Mouse (Mus musculus): Measurements from ENCODE around the gene Inhbb. TPM values are rescaled to one million over a fixed set of nuclear protein-coding genes. Genes with fewer than 3 reads are reported as not detected.

Inhbb gene
- total RNA-seq, 2 experiments from 2014 or later, result 0.43 to 0.89 TPM

DNA sequence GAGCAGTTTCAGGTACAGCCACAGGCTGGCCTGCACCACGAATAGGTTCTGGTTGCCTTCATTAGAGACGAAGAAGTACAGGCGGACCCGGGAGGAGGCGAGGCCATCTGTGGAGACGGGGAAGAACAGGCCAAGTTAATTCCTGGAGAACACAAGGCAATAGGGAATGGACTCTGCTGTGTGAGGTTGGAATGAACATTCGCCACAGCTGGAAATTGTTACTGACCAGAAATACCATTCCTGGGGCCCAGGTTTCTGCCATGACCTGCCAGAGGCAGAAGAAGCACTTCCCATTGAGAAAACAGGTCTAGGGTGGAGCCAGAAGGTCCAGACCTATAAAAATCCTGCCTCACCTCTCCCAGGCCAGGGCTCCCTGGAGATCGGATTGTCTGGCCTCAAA is 4.1 kb downstream of the Inhbb start:
- no peak overlapping the region for H3K4me3 ChIP-seq
- no peak for TF ChIP-seq CTCF (IDR thresholded peaks at IDR 0.05)
- DNase-seq, result no peak
- intact Hi-C loops (cut with DNase I), result no loop called here
- no peak overlapping the region for H3K27ac ChIP-seq

- intact Hi-C loops (cut with DNase I), result no loop called here
- Histone ChIP-seq H3K4me3 (no peak overlapping the region), H3K27ac (no peak overlapping the region)
- TF ChIP-seq CTCF (IDR thresholded peaks at IDR 0.05), result no peak
- DNase-seq, result no peak
These were observed 4.5 kb downstream of the Inhbb start for GRCm38 (mm10) chr1:119417542-119417941.

DNA sequence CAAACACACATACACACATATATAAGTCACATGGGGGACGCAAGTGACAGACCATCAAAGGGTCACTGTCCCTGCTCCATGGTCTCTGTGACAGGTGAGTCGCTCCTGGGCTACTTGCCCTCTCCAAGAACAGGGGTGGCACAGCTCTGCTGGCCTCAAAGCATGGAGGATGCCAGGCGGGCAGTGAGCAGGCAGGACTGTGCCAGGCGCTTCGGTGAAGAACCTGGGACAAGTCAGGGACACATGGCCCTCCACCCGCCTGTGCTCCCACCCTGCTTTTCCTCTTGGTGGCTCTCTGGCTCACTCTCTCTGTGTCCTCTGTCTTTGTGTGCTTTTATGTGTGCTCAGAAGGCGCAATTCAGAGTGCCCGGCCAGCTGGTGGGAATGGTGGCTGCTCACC is 5.4 kb downstream of the Inhbb start:
- no peak for DNase-seq
- intact Hi-C loops (cut with DNase I), result no loop called here
- no peak overlapping the region for H3K4me3 ChIP-seq
- TF ChIP-seq CTCF (IDR thresholded peaks at IDR 0.05), result no peak
- H3K27ac ChIP-seq, result no peak overlapping the region

DNA sequence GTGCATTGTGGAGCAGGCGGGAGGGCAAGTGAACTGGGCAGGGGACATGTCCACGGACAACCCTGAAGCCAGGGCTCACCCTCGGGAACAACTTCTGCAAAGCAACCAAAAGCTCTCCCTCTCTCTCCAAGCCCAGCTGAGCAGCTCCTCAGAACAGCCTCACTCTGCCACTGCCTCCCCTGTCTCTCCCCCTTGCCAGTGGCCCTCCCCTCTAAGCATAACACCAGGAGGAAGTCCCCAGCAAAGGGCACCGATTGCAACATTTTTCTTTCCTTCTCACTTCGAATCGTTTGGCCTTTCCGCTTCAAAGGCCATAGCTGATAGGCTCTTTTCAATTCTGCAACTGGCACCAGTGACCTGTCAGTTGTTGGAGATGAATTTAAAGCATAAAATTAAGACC is 5.9 kb downstream of the Inhbb start:
- TF ChIP-seq CTCF (IDR thresholded peaks at IDR 0.05), result no peak
- DNase-seq, result no peak
- Histone ChIP-seq H3K4me3 (no peak overlapping the region), H3K27ac (no peak overlapping the region)
- intact Hi-C loops (cut with DNase I), result no loop called here

DNA sequence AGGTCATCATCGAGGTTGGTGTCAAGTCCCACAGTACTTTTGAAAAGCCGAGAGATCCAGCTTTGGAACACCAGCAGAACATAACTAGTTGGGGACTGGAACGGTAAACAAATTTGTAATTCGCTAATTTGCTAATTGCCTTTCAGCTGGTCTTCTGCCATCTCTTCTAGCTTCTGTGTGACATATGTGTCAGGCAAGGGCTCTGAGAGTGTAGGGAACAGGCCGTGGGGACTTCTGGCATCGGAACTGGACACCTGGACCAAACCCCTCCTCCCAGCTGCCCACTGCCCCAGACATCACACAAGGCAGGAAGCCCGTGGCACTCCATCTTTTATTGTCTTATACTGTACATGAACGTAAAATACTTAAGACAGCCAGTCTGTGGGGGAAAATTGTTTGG is 6.9 kb downstream of the Inhbb start:
- intact Hi-C loops (cut with DNase I), result no loop called here
- TF ChIP-seq CTCF (IDR thresholded peaks at IDR 0.05), result no peak
- no peak overlapping the region for H3K4me3 ChIP-seq
- no peak overlapping the region for H3K27ac ChIP-seq
- DNase-seq, result no peak

DNA sequence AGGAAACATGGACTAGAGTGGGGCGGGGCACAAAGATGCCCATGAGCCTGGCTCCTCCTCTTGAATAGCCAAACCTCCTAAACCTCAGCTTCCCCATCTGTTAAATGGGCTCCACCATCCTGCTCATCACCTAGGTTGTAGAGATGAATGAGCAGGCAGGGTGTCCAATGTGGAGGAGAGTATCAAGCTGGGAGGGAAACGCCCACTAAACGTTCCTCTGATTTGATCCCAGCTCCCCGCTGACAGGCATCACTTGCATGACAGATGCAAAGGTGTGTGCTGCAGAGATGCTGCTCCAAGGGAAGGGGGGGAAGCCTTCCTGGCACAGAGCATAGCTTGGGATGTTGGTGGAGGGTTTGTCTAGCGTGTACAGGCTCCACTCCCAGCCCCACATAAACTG is 11.4 kb downstream of the Inhbb start:
- no peak for TF ChIP-seq CTCF (IDR thresholded peaks at IDR 0.05)
- intact Hi-C loops (cut with DNase I), result no loop called here
- Histone ChIP-seq H3K4me3 (no peak overlapping the region), H3K27ac (no peak overlapping the region)
- DNase-seq, result no peak

- TF ChIP-seq CTCF (IDR thresholded peaks at IDR 0.05), result no peak
- DNase-seq, result no peak
- intact Hi-C loops (cut with DNase I), result no loop called here
- no peak overlapping the region for H3K4me3 ChIP-seq
- H3K27ac ChIP-seq, result no peak overlapping the region
These were observed 12.4 kb downstream of the Inhbb start for GRCm38 (mm10) chr1:119409599-119410168.

- intact Hi-C loops (cut with DNase I), result no loop called here
- Histone ChIP-seq H3K27ac (no peak overlapping the region), H3K4me3 (no peak overlapping the region)
- no peak for DNase-seq
- no peak for TF ChIP-seq CTCF (IDR thresholded peaks at IDR 0.05)
These were observed 12.9 kb downstream of the Inhbb start for GRCm38 (mm10) chr1:119409106-119409505.

DNA sequence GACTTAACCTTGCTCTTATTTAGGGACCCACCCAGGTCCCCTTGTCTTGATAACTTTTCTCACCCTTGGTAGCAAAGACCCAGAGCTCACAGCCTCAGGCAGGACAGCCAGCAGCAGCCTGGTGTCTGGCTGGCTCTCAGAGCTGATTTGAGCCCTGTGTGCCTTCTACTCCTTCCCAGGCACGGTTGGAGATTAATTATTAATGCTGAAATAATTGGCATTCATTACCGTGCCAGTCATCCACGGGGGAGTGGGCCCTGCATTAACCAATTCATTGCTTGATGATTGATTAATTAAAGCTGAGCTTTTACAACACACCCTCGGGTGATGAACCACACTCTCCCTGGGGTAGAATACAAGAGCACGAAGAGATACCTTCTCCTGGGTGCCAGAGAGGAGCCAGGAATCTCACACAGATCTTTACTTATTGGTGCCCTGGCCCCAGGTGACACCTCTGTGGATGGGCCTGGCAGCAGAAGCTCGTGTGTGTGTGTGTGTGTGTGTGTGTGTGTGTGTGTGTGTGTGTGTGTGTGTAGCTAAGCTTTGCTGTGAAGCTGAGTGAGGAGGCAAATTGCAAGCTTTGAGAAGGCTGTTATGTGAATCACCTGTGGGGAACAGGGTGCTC is 14.2 kb downstream of the Inhbb start:
- no peak for TF ChIP-seq CTCF (IDR thresholded peaks at IDR 0.05)
- intact Hi-C loops (cut with DNase I), result no loop called here

DNA sequence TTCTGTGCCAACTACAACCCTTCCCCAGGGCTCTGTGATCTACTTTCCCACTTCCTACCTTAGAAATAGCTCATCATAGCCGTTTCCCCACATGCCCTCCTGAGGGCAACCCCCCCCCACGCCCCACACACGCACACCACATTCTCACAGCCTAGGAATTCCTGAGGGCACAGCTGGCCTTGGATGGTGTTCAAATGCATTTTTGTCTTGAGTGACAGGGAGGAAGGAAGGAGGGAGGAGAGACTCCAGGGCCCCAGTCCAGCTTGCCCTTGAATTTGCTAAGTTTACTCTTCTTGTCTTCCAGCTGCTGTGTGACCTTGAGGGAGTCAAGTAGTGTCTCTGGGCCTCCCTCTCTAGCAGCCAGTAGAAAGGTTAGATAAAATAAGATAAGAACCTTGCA is 17.2 kb downstream of the Inhbb start:
- Histone ChIP-seq H3K4me3 (no peak overlapping the region), H3K27ac (no peak overlapping the region)
- no peak for DNase-seq
- no peak for TF ChIP-seq CTCF (IDR thresholded peaks at IDR 0.05)
- intact Hi-C loops (cut with DNase I), result no loop called here

More for the DNA sequence above, 14.2 kb downstream of the Inhbb start:
- Histone ChIP-seq H3K27ac (no peak overlapping the region), H3K4me3 (no peak overlapping the region)
- no peak for DNase-seq

DNA sequence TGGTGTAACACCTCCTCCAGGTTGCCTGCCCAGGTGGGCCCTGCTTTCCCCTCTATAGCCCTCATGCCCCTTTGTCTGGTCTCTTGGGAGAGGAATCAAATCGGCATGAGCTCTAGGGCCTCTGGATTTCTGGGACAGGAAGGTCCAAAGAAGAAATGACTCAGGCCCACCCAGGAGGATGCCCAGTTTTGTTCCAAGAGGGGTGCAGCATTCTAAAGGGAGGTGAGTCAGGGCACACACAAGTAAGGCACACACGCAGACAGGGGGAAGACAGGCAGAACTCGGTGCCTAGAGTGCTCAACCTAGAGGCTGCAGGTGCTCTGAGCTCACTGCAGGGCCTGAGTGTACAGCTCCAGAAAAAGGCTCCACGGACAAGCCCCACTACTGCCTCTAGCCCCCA is 17.7 kb downstream of the Inhbb start:
- TF ChIP-seq CTCF (IDR thresholded peaks at IDR 0.05), result no peak
- intact Hi-C loops (cut with DNase I), result no loop called here
- Histone ChIP-seq H3K4me3 (no peak overlapping the region), H3K27ac (no peak overlapping the region)
- DNase-seq, result no peak

- no peak overlapping the region for H3K4me3 ChIP-seq
- no peak for TF ChIP-seq CTCF (IDR thresholded peaks at IDR 0.05)
- no peak for DNase-seq
- intact Hi-C loops (cut with DNase I), result no loop called here
- H3K27ac ChIP-seq, result no peak overlapping the region
These were observed 20.8 kb downstream of the Inhbb start for GRCm38 (mm10) chr1:119401249-119401648.

- DNase-seq, result no peak
- intact Hi-C loops (cut with DNase I), result no loop called here
- Histone ChIP-seq H3K27ac (no peak overlapping the region), H3K4me3 (no peak overlapping the region)
- no peak for TF ChIP-seq CTCF (IDR thresholded peaks at IDR 0.05)
These were observed 23.4 kb downstream of the Inhbb start for GRCm38 (mm10) chr1:119398640-119399039.

GRCm38 (mm10) chr1:119397839-119398238 is 24.2 kb downstream of the Inhbb start:
- no peak for DNase-seq
- no peak for TF ChIP-seq CTCF (IDR thresholded peaks at IDR 0.05)
- Histone ChIP-seq H3K4me3 (no peak overlapping the region), H3K27ac (no peak overlapping the region)
- intact Hi-C loops (cut with DNase I), result no loop called here

All from gastrocnemius, adult 2 months (tissue).